Mouse (Mus musculus) liver, postnatal 0 days (tissue): ENCODE data around the gene Fcgrt.

Experiments
- CTCF ChIP-seq: sonication (generic); IDR thresholded peaks from 2 replicates; pipeline ENCODE4 v1.5.1; 2016; ENCODE audit warnings: antibody characterized with exemption, low read depth
- EP300 ChIP-seq: IDR thresholded peaks from 2 replicates; pipeline ENCODE4 v1.6.1; 2016; ENCODE audit warnings: antibody characterized with exemption, low read depth, mild to moderate bottlenecking

- TF ChIP-seq EP300 (no peak), CTCF (no peak)
Measured at GRCm38 (mm10) chr7:45131850-45132249, 28.2 kb upstream of the Fcgrt start.
